Mouse (Mus musculus): ENCODE measurements around the gene Map3k1. TPM values are rescaled to one million over a fixed set of nuclear protein-coding genes. Genes with fewer than 3 reads are reported as not detected.

Map3k1 gene
- polyA plus RNA-seq, 1 experiment: 58.7 TPM

GRCm38 (mm10) chr13:111815017-111815416 lies 6.2 kb upstream of the Map3k1 start:
- peaks cover 10% of the 10 kb centered on the region for H3K4me1 ChIP-seq (ENCODE audit: control insufficient read depth, insufficient read depth, low read length)
- no peak for TF ChIP-seq CTCF (IDR thresholded peaks at IDR 0.05; ENCODE audit: low read depth, low read length)
- no peak for TF ChIP-seq POLR2A (IDR thresholded peaks at IDR 0.05; ENCODE audit: borderline replicate concordance, low read depth, low read length)
- no peak overlapping the region for H3K4me3 ChIP-seq (ENCODE audit: insufficient read depth, low read length)
- H3K27ac ChIP-seq (ENCODE audit: insufficient read depth, low read depth, low read length): no peak overlapping the region

GRCm38 (mm10) chr13:111812647-111813046 lies 3.9 kb upstream of the Map3k1 start:
- H3K4me1 ChIP-seq (ENCODE audit: control insufficient read depth, insufficient read depth, low read length): no peaks in the 10 kb centered on the region; the same call in 1 of the 2 replicates
- no peak overlapping the region for H3K4me3 ChIP-seq (ENCODE audit: insufficient read depth, low read length)
- TF ChIP-seq CTCF (IDR thresholded peaks at IDR 0.05; ENCODE audit: low read depth, low read length): no peak
- no peak for TF ChIP-seq POLR2A (IDR thresholded peaks at IDR 0.05; ENCODE audit: borderline replicate concordance, low read depth, low read length)
- no peak overlapping the region for H3K27ac ChIP-seq (ENCODE audit: insufficient read depth, low read depth, low read length)

GRCm38 (mm10) chr13:111810998-111811628 lies 2.3 kb upstream of the Map3k1 start:
- no peak for TF ChIP-seq POLR2A (IDR thresholded peaks at IDR 0.05; ENCODE audit: borderline replicate concordance, low read depth, low read length)
- no peak for TF ChIP-seq CTCF (IDR thresholded peaks at IDR 0.05; ENCODE audit: low read depth, low read length)
- H3K4me1 ChIP-seq (ENCODE audit: control insufficient read depth, insufficient read depth, low read length): no peaks in the 10 kb centered on the region; the same call in 1 of the 2 replicates
- H3K4me3 ChIP-seq (ENCODE audit: insufficient read depth, low read length): no peak overlapping the region
- H3K27ac ChIP-seq (ENCODE audit: insufficient read depth, low read depth, low read length): no peak overlapping the region

- TF ChIP-seq CTCF (IDR thresholded peaks at IDR 0.05; ENCODE audit: low read depth, low read length) (no peak), POLR2A (IDR thresholded peaks at IDR 0.05; ENCODE audit: borderline replicate concordance, low read depth, low read length) (no peak)
- Histone ChIP-seq H3K27ac (ENCODE audit: insufficient read depth, low read depth, low read length) (peak overlapping the region; percentile 91), H3K4me3 (ENCODE audit: insufficient read depth, low read length) (peak overlapping the region; percentile 99)
These were observed 854 bp upstream of the Map3k1 start for GRCm38 (mm10) chr13:111809466-111810228.

GRCm38 (mm10) chr13:111808387-111808636 lies 481 bp downstream of the Map3k1 start:
- Histone ChIP-seq H3K4me1 (ENCODE audit: control insufficient read depth, insufficient read depth, low read length) (peaks cover 11% of the 10 kb centered on the region), H3K27ac (ENCODE audit: insufficient read depth, low read depth, low read length) (peak overlapping the region; percentile 95), H3K4me3 (ENCODE audit: insufficient read depth, low read length) (peak overlapping the region; percentile 97)
- TF ChIP-seq POLR2A (IDR thresholded peaks at IDR 0.05; ENCODE audit: borderline replicate concordance, low read depth, low read length) (no peak), CTCF (IDR thresholded peaks at IDR 0.05; ENCODE audit: low read depth, low read length) (no peak)

More at GRCm38 (mm10) chr13:111809466-111810228, 854 bp upstream of the Map3k1 start:
- peaks cover under 1% of the 10 kb centered on the region; the same call in 1 of the 2 replicates for H3K4me1 ChIP-seq (ENCODE audit: control insufficient read depth, insufficient read depth, low read length)

GRCm38 (mm10) chr13:111807596-111808386 lies 1.0 kb downstream of the Map3k1 start:
- Histone ChIP-seq H3K4me1 (ENCODE audit: control insufficient read depth, insufficient read depth, low read length) (peaks cover 17% of the 10 kb centered on the region), H3K4me3 (ENCODE audit: insufficient read depth, low read length) (peak overlapping the region; percentile 97), H3K27ac (ENCODE audit: insufficient read depth, low read depth, low read length) (peak overlapping the region; percentile 95)
- TF ChIP-seq POLR2A (IDR thresholded peaks at IDR 0.05; ENCODE audit: borderline replicate concordance, low read depth, low read length) (no peak), CTCF (IDR thresholded peaks at IDR 0.05; ENCODE audit: low read depth, low read length) (no peak)

- H3K4me1 ChIP-seq (ENCODE audit: control insufficient read depth, insufficient read depth, low read length): peaks cover 23% of the 10 kb centered on the region
- H3K27ac ChIP-seq (ENCODE audit: insufficient read depth, low read depth, low read length): peak overlapping the region; percentile 95
- H3K4me3 ChIP-seq (ENCODE audit: insufficient read depth, low read length): peak overlapping the region; percentile 97
- TF ChIP-seq POLR2A (IDR thresholded peaks at IDR 0.05; ENCODE audit: borderline replicate concordance, low read depth, low read length): no peak
- TF ChIP-seq CTCF (IDR thresholded peaks at IDR 0.05; ENCODE audit: low read depth, low read length): no peak
These were observed 1.6 kb downstream of the Map3k1 start for GRCm38 (mm10) chr13:111807105-111807595.

- peaks cover 34% of the 10 kb centered on the region for H3K4me1 ChIP-seq (ENCODE audit: control insufficient read depth, insufficient read depth, low read length)
- peak overlapping the region; percentile 51 for H3K4me3 ChIP-seq (ENCODE audit: insufficient read depth, low read length)
- TF ChIP-seq CTCF (IDR thresholded peaks at IDR 0.05; ENCODE audit: low read depth, low read length) (no peak), POLR2A (IDR thresholded peaks at IDR 0.05; ENCODE audit: borderline replicate concordance, low read depth, low read length) (no peak)
- H3K27ac ChIP-seq (ENCODE audit: insufficient read depth, low read depth, low read length): peak overlapping the region; percentile 99
These were observed 2.8 kb downstream of the Map3k1 start for GRCm38 (mm10) chr13:111805738-111806722.

Measured in bone marrow macrophage, adult 2 months (primary cell).